Mouse (Mus musculus): Measurements from ENCODE around the gene Camk2n1.
A peak's percentile ranks its signal among the peaks of the same experiment; 100 is the strongest.

GRCm38 (mm10) chr4:138411011-138411410, 43.1 kb upstream of the Camk2n1 start:
- TF ChIP-seq CTCF (IDR thresholded peaks at IDR 0.05; ENCODE audit: low read depth, low read length), result no peak
- TF ChIP-seq POLR2A (IDR thresholded peaks at IDR 0.05; ENCODE audit: insufficient read depth, low read length), result no peak
- peak; percentile 92 for TF ChIP-seq EP300 (IDR thresholded peaks at IDR 0.05; ENCODE audit: insufficient read depth, low read depth, low read length)
